Mouse (Mus musculus): ENCODE results near the gene Pla2g2f. TPM values are rescaled to one million over a fixed set of nuclear protein-coding genes. Genes with fewer than 3 reads are reported as not detected.

Gene Pla2g2f
- 0.07 and 0.15 TPM in 2 replicates for polyA plus RNA-seq (2015; fragmentation: Nextera tagmentation; extraction: Ambion mirVana)

GRCm38 (mm10) chr4:138757416-138757815 lies at the start of gene Pla2g2f:
Gene Pla2g2f, minus strand, starts transcription at chr4:138757626.
- Histone ChIP-seq H3K27ac (ENCODE audit: low read length) (no peak within 1 kb of the TSS), H3K4me3 (ENCODE audit: low read length) (no peak within 1 kb of the TSS), H3K9ac (ENCODE audit: low read length) (no peak within 1 kb of the TSS), H3K27me3 (ENCODE audit: control insufficient read depth, insufficient read depth, low read length) (peaks cover 3% of the 10 kb centered on the region), H3K36me3 (ENCODE audit: control insufficient read depth, insufficient read depth) (no peaks in the 10 kb centered on the region), H3K4me1 (ENCODE audit: control insufficient read depth, insufficient read depth, low read length) (no peaks in the 10 kb centered on the region), H3K9me3 (replicated peaks; ENCODE audit: control insufficient read depth, low read length) (no peaks in the 10 kb centered on the region; the same call in 1 of the 2 replicates), H3K4me2 (ENCODE audit: low read depth, low read length) (no peak within 1 kb of the TSS)
- ATAC-seq (replicated peaks; ENCODE audit: extremely low read depth, insufficient read depth, low FRiP score), result no peak
- 84% methylated on average over 8 of the region's 8 CpGs for WGBS

GRCm38 (mm10) chr4:138806920-138807541 lies 49.6 kb upstream of the Pla2g2f start:
- no peaks in the 10 kb centered on the region for H3K36me3 ChIP-seq (ENCODE audit: control insufficient read depth, insufficient read depth)
- ATAC-seq (replicated peaks; ENCODE audit: extremely low read depth, insufficient read depth, low FRiP score), result no peak
- no peak overlapping the region for H3K27ac ChIP-seq (ENCODE audit: low read length)
- 51% methylated on average over 7 of the region's 7 CpGs for WGBS
- H3K4me2 ChIP-seq (ENCODE audit: low read depth, low read length), result no peak overlapping the region
- H3K9ac ChIP-seq (ENCODE audit: low read length), result no peak overlapping the region
- no peaks in the 10 kb centered on the region for H3K4me1 ChIP-seq (ENCODE audit: control insufficient read depth, insufficient read depth, low read length)
- no peak overlapping the region for H3K4me3 ChIP-seq (ENCODE audit: low read length)
- no peaks in the 10 kb centered on the region; the same call in 1 of the 2 replicates for H3K9me3 ChIP-seq (replicated peaks; ENCODE audit: control insufficient read depth, low read length)
- peaks cover 27% of the 10 kb centered on the region for H3K27me3 ChIP-seq (ENCODE audit: control insufficient read depth, insufficient read depth, low read length)

GRCm38 (mm10) chr4:138806160-138806559 lies 48.7 kb upstream of the Pla2g2f start:
- no peak overlapping the region for H3K9ac ChIP-seq (ENCODE audit: low read length)
- H3K27me3 ChIP-seq (ENCODE audit: control insufficient read depth, insufficient read depth, low read length), result peaks cover 23% of the 10 kb centered on the region
- 74% methylated on average over 8 of the region's 8 CpGs for WGBS
- H3K4me3 ChIP-seq (ENCODE audit: low read length), result no peak overlapping the region
- no peak overlapping the region for H3K4me2 ChIP-seq (ENCODE audit: low read depth, low read length)
- ATAC-seq (replicated peaks; ENCODE audit: extremely low read depth, insufficient read depth, low FRiP score), result no peak
- H3K4me1 ChIP-seq (ENCODE audit: control insufficient read depth, insufficient read depth, low read length), result no peaks in the 10 kb centered on the region
- no peaks in the 10 kb centered on the region for H3K36me3 ChIP-seq (ENCODE audit: control insufficient read depth, insufficient read depth)
- no peak overlapping the region for H3K27ac ChIP-seq (ENCODE audit: low read length)
- no peaks in the 10 kb centered on the region; the same call in 1 of the 2 replicates for H3K9me3 ChIP-seq (replicated peaks; ENCODE audit: control insufficient read depth, low read length)

GRCm38 (mm10) chr4:138805248-138805647 lies 47.8 kb upstream of the Pla2g2f start:
- peaks cover under 1% of the 10 kb centered on the region; the same call in 1 of the 2 replicates for H3K4me1 ChIP-seq (ENCODE audit: control insufficient read depth, insufficient read depth, low read length)
- H3K9ac ChIP-seq (ENCODE audit: low read length), result no peak overlapping the region
- H3K9me3 ChIP-seq (replicated peaks; ENCODE audit: control insufficient read depth, low read length), result no peaks in the 10 kb centered on the region; the same call in 1 of the 2 replicates
- no peak overlapping the region for H3K4me2 ChIP-seq (ENCODE audit: low read depth, low read length)
- ATAC-seq (replicated peaks; ENCODE audit: extremely low read depth, insufficient read depth, low FRiP score), result no peak
- H3K4me3 ChIP-seq (ENCODE audit: low read length), result no peak overlapping the region
- WGBS, result 72% methylated on average over 8 of the region's 8 CpGs
- H3K27me3 ChIP-seq (ENCODE audit: control insufficient read depth, insufficient read depth, low read length), result peaks cover 19% of the 10 kb centered on the region
- no peak overlapping the region for H3K27ac ChIP-seq (ENCODE audit: low read length)
- H3K36me3 ChIP-seq (ENCODE audit: control insufficient read depth, insufficient read depth), result no peaks in the 10 kb centered on the region

- H3K4me2 ChIP-seq (ENCODE audit: low read depth, low read length), result no peak overlapping the region
- H3K4me3 ChIP-seq (ENCODE audit: low read length), result no peak overlapping the region
- H3K4me1 ChIP-seq (ENCODE audit: control insufficient read depth, insufficient read depth, low read length), result peaks cover 4% of the 10 kb centered on the region; the same call in 1 of the 2 replicates
- ATAC-seq (replicated peaks; ENCODE audit: extremely low read depth, insufficient read depth, low FRiP score), result no peak
- no peaks in the 10 kb centered on the region; the same call in 1 of the 2 replicates for H3K9me3 ChIP-seq (replicated peaks; ENCODE audit: control insufficient read depth, low read length)
- peaks cover 8% of the 10 kb centered on the region for H3K27me3 ChIP-seq (ENCODE audit: control insufficient read depth, insufficient read depth, low read length)
- no peaks in the 10 kb centered on the region for H3K36me3 ChIP-seq (ENCODE audit: control insufficient read depth, insufficient read depth)
- 88% methylated on average over 11 of the region's 11 CpGs for WGBS
- no peak overlapping the region for H3K9ac ChIP-seq (ENCODE audit: low read length)
- H3K27ac ChIP-seq (ENCODE audit: low read length), result no peak overlapping the region
Observed at GRCm38 (mm10) chr4:138802917-138803316, 45.5 kb upstream of the Pla2g2f start.

- Histone ChIP-seq H3K27me3 (ENCODE audit: control insufficient read depth, insufficient read depth, low read length) (peaks cover 8% of the 10 kb centered on the region), H3K4me3 (ENCODE audit: low read length) (no peak overlapping the region), H3K4me2 (ENCODE audit: low read depth, low read length) (no peak overlapping the region), H3K4me1 (ENCODE audit: control insufficient read depth, insufficient read depth, low read length) (peaks cover 4% of the 10 kb centered on the region; the same call in 1 of the 2 replicates), H3K9me3 (replicated peaks; ENCODE audit: control insufficient read depth, low read length) (no peaks in the 10 kb centered on the region; the same call in 1 of the 2 replicates), H3K9ac (ENCODE audit: low read length) (no peak overlapping the region), H3K36me3 (ENCODE audit: control insufficient read depth, insufficient read depth) (no peaks in the 10 kb centered on the region), H3K27ac (ENCODE audit: low read length) (no peak overlapping the region)
- no peak for ATAC-seq (replicated peaks; ENCODE audit: extremely low read depth, insufficient read depth, low FRiP score)
- 71% methylated on average over 4 of the region's 4 CpGs for WGBS
Observed at GRCm38 (mm10) chr4:138801631-138802030, 44.2 kb upstream of the Pla2g2f start.

- no peak overlapping the region for H3K4me3 ChIP-seq (ENCODE audit: low read length)
- H3K4me1 ChIP-seq (ENCODE audit: control insufficient read depth, insufficient read depth, low read length), result peaks cover 4% of the 10 kb centered on the region; the same call in 1 of the 2 replicates
- no peaks in the 10 kb centered on the region for H3K36me3 ChIP-seq (ENCODE audit: control insufficient read depth, insufficient read depth)
- 52% methylated on average over 12 of the region's 12 CpGs for WGBS
- no peak overlapping the region for H3K27ac ChIP-seq (ENCODE audit: low read length)
- ATAC-seq (replicated peaks; ENCODE audit: extremely low read depth, insufficient read depth, low FRiP score), result 0 out of 2 replicates have a peak, but pooled peaks have one; percentile 10
- peaks cover 8% of the 10 kb centered on the region for H3K27me3 ChIP-seq (ENCODE audit: control insufficient read depth, insufficient read depth, low read length)
- H3K4me2 ChIP-seq (ENCODE audit: low read depth, low read length), result peak overlapping the region; percentile 8; the same call in 1 of the 2 replicates
- H3K9me3 ChIP-seq (replicated peaks; ENCODE audit: control insufficient read depth, low read length), result no peaks in the 10 kb centered on the region; the same call in 1 of the 2 replicates
- H3K9ac ChIP-seq (ENCODE audit: low read length), result no peak overlapping the region
Observed at GRCm38 (mm10) chr4:138800134-138800744, 42.8 kb upstream of the Pla2g2f start.

- Histone ChIP-seq H3K4me1 (ENCODE audit: control insufficient read depth, insufficient read depth, low read length) (peaks cover 4% of the 10 kb centered on the region; the same call in 1 of the 2 replicates), H3K4me2 (ENCODE audit: low read depth, low read length) (no peak overlapping the region), H3K27ac (ENCODE audit: low read length) (no peak overlapping the region), H3K36me3 (ENCODE audit: control insufficient read depth, insufficient read depth) (no peaks in the 10 kb centered on the region), H3K9ac (ENCODE audit: low read length) (no peak overlapping the region), H3K27me3 (ENCODE audit: control insufficient read depth, insufficient read depth, low read length) (peaks cover 4% of the 10 kb centered on the region), H3K4me3 (ENCODE audit: low read length) (no peak overlapping the region), H3K9me3 (replicated peaks; ENCODE audit: control insufficient read depth, low read length) (no peaks in the 10 kb centered on the region; the same call in 1 of the 2 replicates)
- WGBS, result 74% methylated on average over 4 of the region's 4 CpGs
- ATAC-seq (replicated peaks; ENCODE audit: extremely low read depth, insufficient read depth, low FRiP score), result no peak
Observed at GRCm38 (mm10) chr4:138797217-138797570, 39.8 kb upstream of the Pla2g2f start.

Measured in heart, embryonic 16.5 days (tissue).